Mouse (Mus musculus): ENCODE measurements around the gene Nadsyn1. TPM values are rescaled to one million over a fixed set of nuclear protein-coding genes. Genes with fewer than 3 reads are reported as not detected.

The Nadsyn1 gene
- total RNA-seq, 2 experiments from 2014 or later: 4.7 to 9.0 TPM

GRCm38 (mm10) chr7:143808909-143809308 lies 13.7 kb downstream of the Nadsyn1 start:
- no peak for DNase-seq (ENCODE audit: low spot score in 2 of 2)

DNA sequence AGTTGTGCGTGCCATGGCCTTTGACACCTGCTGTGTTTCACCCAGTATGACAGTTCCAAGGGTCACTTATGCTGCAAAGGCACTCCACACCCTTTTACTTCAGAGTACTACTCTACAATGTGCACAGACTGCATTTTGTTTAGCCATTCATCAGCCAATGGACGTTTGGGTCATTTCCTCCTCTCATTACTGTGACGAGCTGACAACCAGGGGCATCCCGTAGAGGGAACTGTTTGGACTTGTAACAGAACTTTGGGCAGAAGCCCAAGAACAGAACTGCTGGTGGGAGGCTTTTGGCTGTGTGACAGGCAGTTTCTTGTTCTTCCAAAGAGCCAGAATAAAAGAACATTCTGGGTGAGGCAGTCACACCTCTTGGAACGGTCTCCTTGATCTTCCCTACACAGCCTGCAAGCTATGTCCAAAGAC lies 17.4 kb downstream of the Nadsyn1 start:
- DNase-seq (ENCODE audit: low spot score in 2 of 2): peak; percentile 23 to 37

DNA sequence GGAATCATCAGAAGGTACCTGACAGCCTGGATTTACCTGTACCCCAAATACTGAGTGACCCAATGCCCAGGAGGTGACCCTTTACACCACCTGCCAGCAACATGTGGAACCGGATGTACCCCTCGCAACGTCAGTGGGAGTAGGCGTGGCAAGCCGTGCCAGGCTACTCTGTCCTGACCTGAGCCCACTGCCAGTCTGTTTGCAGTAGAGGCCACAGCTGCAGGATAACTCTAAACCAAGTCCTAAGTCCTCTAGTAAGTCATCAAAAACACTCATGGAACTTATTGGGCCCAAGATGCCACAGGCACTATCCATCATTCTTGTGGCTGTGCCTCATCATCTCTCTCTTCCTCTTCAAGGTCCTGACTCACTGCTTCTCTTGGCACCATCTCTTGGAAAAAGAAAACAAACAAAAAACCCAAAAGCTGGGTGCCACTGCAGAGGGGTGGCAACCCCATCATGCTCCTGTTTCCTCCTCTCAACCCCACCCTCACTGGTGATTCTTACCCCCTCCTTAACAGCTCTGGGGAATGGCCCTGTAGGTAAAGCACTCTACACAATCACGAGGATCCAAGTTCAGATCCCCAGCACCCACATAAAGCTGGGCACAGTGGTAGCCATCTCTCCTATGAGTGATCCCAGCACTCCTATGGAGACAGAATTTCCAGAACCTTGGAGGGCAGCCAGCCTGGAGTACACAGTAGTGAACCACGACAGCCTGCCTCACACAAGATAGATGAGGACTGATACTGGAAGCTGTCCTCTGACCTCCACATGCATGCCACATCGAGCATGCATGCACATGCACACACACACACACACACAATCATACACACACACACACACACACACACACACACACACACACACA lies 21.2 kb downstream of the Nadsyn1 start:
- no peak for DNase-seq (ENCODE audit: low spot score in 2 of 2)

- no peak for DNase-seq (ENCODE audit: low spot score in 2 of 2)
Observed at GRCm38 (mm10) chr7:143800770-143801169, 21.9 kb downstream of the Nadsyn1 start.

- no peak for DNase-seq (ENCODE audit: low spot score in 2 of 2)
Observed at GRCm38 (mm10) chr7:143798783-143799182, 23.9 kb downstream of the Nadsyn1 start.

- DNase-seq (ENCODE audit: low spot score in 2 of 2): no peak
Observed at GRCm38 (mm10) chr7:143793121-143793520, 29.5 kb downstream of the Nadsyn1 start.

DNA sequence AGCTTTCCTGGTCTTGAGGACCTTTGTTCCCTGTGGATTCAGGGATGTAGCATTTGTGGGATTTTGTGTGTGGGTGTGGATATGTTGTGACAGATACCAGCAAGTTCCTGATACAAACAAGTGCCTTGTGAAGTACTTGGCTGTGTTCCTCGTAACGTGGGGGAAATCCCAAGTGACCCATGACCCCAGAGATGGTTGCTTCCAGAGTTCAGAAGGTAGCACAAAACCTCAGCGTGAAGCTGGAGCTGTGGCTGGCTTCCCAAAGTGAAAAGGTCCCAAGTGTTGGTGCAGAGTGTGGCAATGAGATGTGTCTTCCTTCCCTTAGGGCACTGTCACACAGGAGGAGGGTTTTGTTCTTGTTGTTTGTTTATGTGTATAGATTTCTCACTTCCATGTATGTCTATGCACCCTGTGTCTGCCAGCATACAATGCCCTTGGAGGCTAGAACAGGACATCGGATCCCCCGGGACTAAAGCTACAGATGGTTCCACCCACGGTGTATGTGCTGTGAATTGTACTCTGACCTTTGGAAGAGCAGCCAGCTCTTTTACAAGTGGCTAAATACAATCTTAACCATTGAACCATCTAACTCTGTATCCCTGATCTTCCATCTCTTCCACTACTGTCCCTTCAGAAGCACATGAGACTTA lies 30.2 kb downstream of the Nadsyn1 start:
- no peak for DNase-seq (ENCODE audit: low spot score in 2 of 2)

DNA sequence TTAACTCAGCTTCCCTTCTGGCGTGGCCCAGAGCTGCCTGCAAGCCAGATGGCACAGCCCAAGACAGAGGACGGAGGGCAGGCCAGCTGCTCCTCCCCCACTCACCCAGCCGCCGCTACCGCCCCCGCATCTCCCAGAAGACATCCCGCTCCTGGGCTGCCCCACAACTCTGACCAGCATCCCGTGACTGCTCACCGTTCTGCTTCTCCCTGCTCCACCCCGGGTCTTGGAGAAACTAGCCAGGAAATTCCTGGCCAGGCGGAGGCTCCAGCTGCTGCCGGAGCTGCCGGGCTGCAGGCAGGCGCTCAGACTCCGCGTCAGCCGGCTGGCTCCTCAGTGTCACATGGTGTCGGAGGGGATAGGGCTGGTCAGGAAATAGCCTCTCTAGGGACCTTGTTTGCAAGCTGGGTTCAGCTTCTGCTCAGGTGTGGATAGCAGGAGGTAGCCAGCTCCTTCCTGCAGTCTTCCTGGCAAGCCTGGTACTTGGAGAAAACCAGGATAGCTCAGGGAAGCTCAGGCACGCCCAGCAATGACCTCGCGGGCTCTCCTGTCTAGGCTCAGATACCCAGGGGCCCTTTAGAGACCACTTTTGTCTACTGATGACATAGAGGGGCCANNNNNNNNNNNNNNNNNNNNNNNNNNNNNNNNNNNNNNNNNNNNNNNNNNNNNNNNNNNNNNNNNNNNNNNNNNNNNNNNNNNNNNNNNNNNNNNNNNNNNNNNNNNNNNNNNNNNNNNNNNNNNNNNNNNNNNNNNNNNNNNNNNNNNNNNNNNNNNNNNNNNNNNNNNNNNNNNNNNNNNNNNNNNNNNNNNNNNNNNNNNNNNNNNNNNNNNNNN lies 38.4 kb downstream of the Nadsyn1 start, which contains the start of gene Mrgpre:
Gene Mrgpre (minus strand): TSS at position 505 of the 834 bp plus-strand sequence.
- peak; percentile 61 to 66 for DNase-seq (ENCODE audit: low spot score in 2 of 2)

GRCm38 (mm10) chr7:143783378-143783995 lies 39.2 kb downstream of the Nadsyn1 start:
- DNase-seq (ENCODE audit: low spot score in 2 of 2): no peak

DNA sequence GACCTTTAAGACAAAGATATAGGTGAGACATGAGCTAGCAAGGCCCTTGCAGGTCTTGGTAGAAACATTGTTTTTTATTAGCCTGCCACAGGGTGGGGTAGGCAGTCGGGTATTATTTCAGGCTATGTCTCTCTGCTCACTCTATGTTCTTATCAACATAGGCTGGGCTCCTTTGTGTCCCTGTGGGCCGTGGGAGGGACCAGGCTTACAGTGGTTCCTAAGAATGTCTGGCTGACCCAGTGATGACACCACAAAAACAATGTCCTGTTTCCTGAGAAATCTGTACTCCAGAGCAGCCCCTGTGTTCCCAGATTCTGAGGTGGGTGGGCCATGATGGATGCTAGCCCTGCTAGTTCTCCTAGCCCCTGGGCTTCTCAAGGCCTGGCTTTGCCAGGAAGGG lies 45.3 kb downstream of the Nadsyn1 start:
- DNase-seq (ENCODE audit: low spot score in 2 of 2): no peak

DNA sequence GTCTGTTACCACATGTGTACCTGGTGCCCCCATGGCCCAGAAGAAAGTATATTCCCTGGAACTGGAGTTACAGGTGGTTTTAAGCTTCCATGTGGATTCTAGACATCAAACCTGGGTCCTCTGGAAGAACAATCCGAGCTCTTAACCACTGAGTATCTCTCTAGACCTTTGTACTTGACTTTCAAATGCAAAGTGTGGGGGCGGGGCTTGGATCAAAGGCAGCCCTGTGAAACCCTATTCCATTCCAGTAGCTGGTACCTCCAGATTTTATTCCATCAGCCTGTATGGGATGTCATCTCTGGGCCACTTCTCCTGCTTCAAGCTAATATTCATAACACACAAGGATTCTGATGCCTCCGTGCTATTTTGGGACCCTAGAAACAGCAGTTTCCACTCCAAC lies 46.5 kb downstream of the Nadsyn1 start:
- no peak for DNase-seq (ENCODE audit: low spot score in 2 of 2)

DNA sequence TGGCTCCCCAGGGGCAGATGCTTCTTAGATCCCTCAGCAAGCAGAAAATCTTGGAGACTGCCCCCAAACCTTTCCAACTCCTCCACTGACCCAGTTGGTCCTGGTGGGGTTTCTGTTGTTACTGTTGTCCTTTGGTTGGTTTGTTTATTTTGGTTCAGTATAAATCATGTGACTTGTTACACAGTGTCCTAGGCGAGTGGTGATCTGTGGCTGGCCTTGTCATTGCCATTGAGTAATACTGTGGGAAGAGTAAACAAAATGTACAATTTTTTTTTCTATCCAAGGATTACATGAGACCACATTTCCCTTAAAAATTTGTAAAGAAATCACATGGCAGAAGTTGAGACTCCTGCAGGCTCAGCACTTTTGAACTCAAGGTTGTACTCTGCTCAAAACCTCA lies 53.2 kb downstream of the Nadsyn1 start:
- DNase-seq (ENCODE audit: low spot score in 2 of 2): no peak

GRCm38 (mm10) chr7:143768267-143768666 lies 54.4 kb downstream of the Nadsyn1 start:
- DNase-seq (ENCODE audit: low spot score in 2 of 2): no peak

- DNase-seq (ENCODE audit: low spot score in 2 of 2): no peak
Observed at GRCm38 (mm10) chr7:143766893-143767292, 55.8 kb downstream of the Nadsyn1 start, which contains the start of gene Mrgprg. TSS of gene Mrgprg (minus strand) at chr7:143766993.

GRCm38 (mm10) chr7:143764876-143765530 lies 57.6 kb downstream of the Nadsyn1 start:
- DNase-seq (ENCODE audit: low spot score in 2 of 2): no peak

GRCm38 (mm10) chr7:143763794-143764193 lies 58.9 kb downstream of the Nadsyn1 start:
- no peak for DNase-seq (ENCODE audit: low spot score in 2 of 2)

DNA sequence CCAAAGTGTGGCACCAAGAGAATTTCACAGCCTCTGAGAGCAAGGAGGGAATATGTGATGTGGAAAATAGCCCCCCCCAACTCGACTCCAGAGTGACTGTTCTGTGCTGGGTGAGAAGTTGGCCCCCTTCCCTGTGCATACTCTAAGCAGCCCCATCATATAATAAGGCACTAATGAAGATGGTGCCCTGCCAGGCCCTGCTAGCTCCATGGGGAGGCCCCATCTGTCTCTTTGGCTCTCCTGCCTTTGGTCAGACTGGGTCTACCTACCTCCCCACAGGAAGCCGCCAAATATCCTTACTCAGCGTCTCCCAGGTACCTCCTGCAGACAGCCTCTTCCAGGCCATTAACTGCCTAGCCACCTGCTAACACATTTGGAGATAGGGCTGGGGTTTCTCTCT lies 63.7 kb downstream of the Nadsyn1 start:
- DNase-seq (ENCODE audit: low spot score in 2 of 2): no peak

- peak in 1 of 2 experiments; percentile 22 for DNase-seq (ENCODE audit: low spot score in 2 of 2)
Observed at GRCm38 (mm10) chr7:143757696-143758095, 65.0 kb downstream of the Nadsyn1 start.

DNA sequence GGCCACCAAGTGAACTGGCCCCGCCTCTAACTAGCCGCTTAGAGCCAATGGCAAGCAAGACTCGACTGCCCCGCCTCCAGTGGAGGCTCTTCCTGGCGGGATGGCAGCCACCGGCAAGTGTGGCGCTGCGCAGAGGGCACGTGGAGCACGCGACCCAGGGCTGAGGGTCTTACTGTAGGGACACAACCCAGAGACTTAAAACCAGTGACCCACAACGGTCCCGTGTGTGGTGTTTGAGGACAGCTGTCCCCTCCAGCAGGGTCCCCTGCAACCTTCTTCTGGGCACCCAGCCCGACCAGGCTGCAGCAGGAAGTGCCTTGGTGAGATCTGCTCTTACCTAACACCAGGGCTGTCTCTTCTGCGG lies 65.6 kb downstream of the Nadsyn1 start:
- DNase-seq (ENCODE audit: low spot score in 2 of 2): peak; percentile 71 to 76
